In the genomic region with DNA sequence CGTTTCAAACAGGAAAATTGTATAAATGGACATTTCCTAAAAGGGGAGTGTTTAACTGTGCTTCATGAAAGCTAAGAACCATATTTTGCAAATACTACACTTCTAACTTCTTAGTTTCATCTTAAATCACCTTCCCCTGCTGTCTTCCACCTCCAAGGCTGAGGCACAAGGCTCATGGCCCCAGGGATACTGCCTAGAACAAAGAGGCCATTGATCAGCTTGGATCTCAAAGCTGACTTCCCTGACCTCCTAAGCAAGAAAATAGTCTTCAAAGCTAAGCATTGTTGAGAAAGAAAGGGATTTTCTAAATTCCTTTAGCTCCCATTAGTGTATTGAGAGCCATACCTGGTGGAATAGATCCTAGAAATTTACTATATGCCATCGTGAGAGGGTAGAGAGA, we compare ENCODE assay signal across 15 mouse cellular contexts.
"Had no signal": no experiment of that assay in that cellular context is flagged by ENCODE, and none has a peak within 500 bp of the region (broad histone marks: within the 10 kb centered on the region; RNA-seq: fewer than 3 reads in every experiment).

No protein-coding gene starts in this region.

- H3K36me3 ChIP-seq: limb, embryonic 12.5 days; liver, embryonic 13.5 days; lung, embryonic 15.5 days; midbrain, embryonic 12.5 days; neural tube, embryonic 15.5 days had no signal

- H3K4me2 ChIP-seq: limb, embryonic 12.5 days; liver, embryonic 13.5 days; lung, embryonic 15.5 days; neural tube, embryonic 15.5 days had no signal

- ATAC-seq: liver, postnatal 0 days had no signal

- DNase-seq: kidney, postnatal 10 days; kidney, postnatal 4 days; liver; liver, embryonic 13.5 days; liver, postnatal 0 days; lung, postnatal 14 days; thymus, postnatal 14 days had no signal

- H3K9ac ChIP-seq: limb, embryonic 12.5 days; liver, embryonic 13.5 days; liver, postnatal 0 days; lung, embryonic 15.5 days; midbrain, embryonic 12.5 days; neural tube, embryonic 15.5 days had no signal

- H3K4me3 ChIP-seq: layer of hippocampus, adult 2 months; limb, embryonic 12.5 days; liver, embryonic 13.5 days; lung, embryonic 15.5 days; megakaryocyte, embryonic 14.5 days; midbrain, embryonic 12.5 days; neural tube, embryonic 15.5 days had no signal

- H3K4me1 ChIP-seq: liver, embryonic 13.5 days had no signal

- H3K9me3 ChIP-seq: liver, embryonic 13.5 days; lung, embryonic 15.5 days; midbrain, embryonic 12.5 days; neural tube, embryonic 15.5 days had no signal

- H3K27ac ChIP-seq: layer of hippocampus, adult 2 months; limb, embryonic 12.5 days; liver, embryonic 13.5 days; lung, embryonic 15.5 days; macrophage; midbrain, embryonic 12.5 days; neural tube, embryonic 15.5 days; stomach, postnatal 0 days had no signal

- H3K27me3 ChIP-seq: limb, embryonic 12.5 days; liver, embryonic 13.5 days; lung, embryonic 15.5 days; neural tube, embryonic 15.5 days had no signal
